8 mouse cellular contexts compared by ENCODE assay signal in the genomic region with DNA sequence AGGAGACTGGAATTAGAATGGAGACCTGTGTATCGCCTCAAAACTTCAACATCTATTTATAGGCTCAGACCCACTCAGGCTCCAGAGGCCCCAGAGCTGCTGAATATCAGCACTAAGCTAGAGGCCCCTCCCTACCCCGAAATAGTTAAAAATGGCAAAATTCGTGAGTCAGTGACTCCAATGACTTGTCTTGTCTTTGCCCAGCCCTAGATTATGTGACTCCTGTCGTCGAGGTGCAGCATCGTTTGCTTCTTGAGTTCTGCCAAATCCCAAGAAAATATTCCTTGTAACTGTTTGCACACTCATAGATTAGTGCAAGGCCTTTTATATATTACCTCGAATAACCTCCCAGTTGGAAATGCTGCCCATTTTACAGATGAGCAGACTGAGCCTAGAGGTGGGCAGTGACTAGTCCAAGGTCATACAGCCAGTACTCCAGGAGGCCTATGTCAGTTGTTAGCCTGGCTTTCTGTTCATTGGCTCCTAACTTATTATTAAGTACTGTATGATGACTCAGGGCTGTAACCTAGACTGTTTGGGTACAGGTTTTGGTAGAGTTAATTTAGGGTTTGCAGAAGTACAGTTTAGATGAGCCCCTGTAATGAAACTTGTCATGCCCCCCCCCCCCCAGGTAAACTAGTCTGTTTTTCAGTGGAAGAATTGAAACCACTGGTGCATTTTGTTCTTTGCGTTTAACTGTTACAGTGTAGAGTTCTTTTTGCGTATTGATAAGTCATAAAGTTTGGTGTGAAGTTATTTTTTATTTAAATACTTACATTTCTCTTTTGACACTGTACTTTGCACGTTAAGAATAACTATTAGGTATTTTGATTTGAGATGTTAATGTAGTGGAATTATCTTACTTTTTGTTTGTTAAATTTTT. TPM values are rescaled to one million over a fixed set of nuclear protein-coding genes. Genes with fewer than 3 reads are reported as not detected.
DNase-seq lines count a peak whose midpoint lies in the region; ATAC-seq and TF ChIP-seq lines count a peak whose summit lies in the region.

No protein-coding gene starts in this region.

- WGBS in hindbrain, embryonic 13.5 days = 31% methylated on average over 10 of the region's 10 CpGs
- 31% methylated on average over 10 of the region's 10 CpGs for WGBS in midbrain, embryonic 13.5 days

- H3K27me3 ChIP-seq in hindbrain, embryonic 13.5 days = no peaks in the 10 kb centered on the region
- no peaks in the 10 kb centered on the region for H3K27me3 ChIP-seq in midbrain, embryonic 13.5 days

- H3K27ac ChIP-seq in left cerebral cortex, adult 2 months = peak overlapping the region; percentile 96
- peak overlapping the region; percentile 85 for H3K27ac ChIP-seq in brown adipose tissue, adult 24 weeks (replicated peaks; ENCODE audit: low read depth, low read length)
- H3K27ac ChIP-seq in hindbrain, embryonic 13.5 days = peak overlapping the region; percentile 100
- H3K27ac ChIP-seq in midbrain, embryonic 13.5 days = peak overlapping the region; percentile 100

- peak overlapping the region; percentile 100 for H3K9ac ChIP-seq in hindbrain, embryonic 13.5 days
- peak overlapping the region; percentile 100 for H3K9ac ChIP-seq in midbrain, embryonic 13.5 days (replicated peaks)

- no peak for DNase-seq in left cerebral cortex, adult 2 months (ENCODE audit: extremely low spot score in 1 of 2, low spot score in 2 of 2)
- DNase-seq in left cerebral cortex, postnatal 25 days (ENCODE audit: low spot score in 2 of 2) = no peak
- no peak for DNase-seq in adrenal gland, adult 8-10 months
- no peak for DNase-seq in thymus, postnatal 0 days (ENCODE audit: low spot score)
- DNase-seq in layer of hippocampus, postnatal 36 days = no peak

- TF ChIP-seq CTCF in left cerebral cortex, adult 2 months (IDR thresholded peaks at IDR 0.05) = no peak

- H3K4me1 ChIP-seq in brown adipose tissue, adult 24 weeks (ENCODE audit: control insufficient read depth, insufficient read depth, insufficient read length, low read length) = peaks cover 12% of the 10 kb centered on the region
- H3K4me1 ChIP-seq in hindbrain, embryonic 13.5 days (replicated peaks) = peaks cover 49% of the 10 kb centered on the region
- H3K4me1 ChIP-seq in midbrain, embryonic 13.5 days (replicated peaks) = peaks cover 50% of the 10 kb centered on the region

- peak overlapping the region; percentile 89 for H3K4me3 ChIP-seq in left cerebral cortex, adult 2 months
- peak overlapping the region; percentile 82 for H3K4me3 ChIP-seq in brown adipose tissue, adult 24 weeks (ENCODE audit: insufficient read depth, low read depth, low read length)
- H3K4me3 ChIP-seq in hindbrain, embryonic 13.5 days = peak overlapping the region; percentile 99
- H3K4me3 ChIP-seq in midbrain, embryonic 13.5 days (replicated peaks) = peak overlapping the region; percentile 99

- ATAC-seq in hindbrain, embryonic 13.5 days (ENCODE audit: low FRiP score) = no peak
- ATAC-seq in midbrain, embryonic 13.5 days = no peak

- H3K9me3 ChIP-seq in hindbrain, embryonic 13.5 days = no peaks in the 10 kb centered on the region
- H3K9me3 ChIP-seq in midbrain, embryonic 13.5 days = no peaks in the 10 kb centered on the region

- no peaks in the 10 kb centered on the region for H3K36me3 ChIP-seq in hindbrain, embryonic 13.5 days
- no peaks in the 10 kb centered on the region for H3K36me3 ChIP-seq in midbrain, embryonic 13.5 days

- H3K4me2 ChIP-seq in hindbrain, embryonic 13.5 days = peak overlapping the region; percentile 86
- peak overlapping the region; percentile 81 for H3K4me2 ChIP-seq in midbrain, embryonic 13.5 days (replicated peaks)

- intact Hi-C loops in left cerebral cortex, adult 2 months (cut with DNase I) = loop anchor here (2.0 kb wide), 1 partner anchor 29 kb away; no protein-coding TSS in a partner anchor
- intact Hi-C loops in left cerebral cortex, postnatal 25 days (cut with DNase I) = loop anchor here (5.0 kb wide), 1 partner anchor 141 kb away; no protein-coding TSS in a partner anchor

RNA-seq across cellular contexts. Expression of a gene that starts 1.5 kb away (rescaled TPM):
- total RNA-seq in left cerebral cortex, adult 2 months (2021) = 10 to 100 TPM; 89.7 to 94.6 TPM
- total RNA-seq in left cerebral cortex, postnatal 25 days (2021) = 10 to 100 TPM; 88.1 to 92.8 TPM
- polyA plus RNA-seq in brown adipose tissue, adult 24 weeks (2012; ENCODE audit: insufficient read depth, insufficient read length, missing spikeins) = 16.0 and 18.9 TPM in 2 replicates
- 10.7 and 11.2 TPM in 2 replicates for polyA plus RNA-seq in hindbrain, embryonic 13.5 days (2015; fragmentation: Nextera tagmentation; extraction: Ambion mirVana)
- 11.7 and 12.7 TPM in 2 replicates for polyA plus RNA-seq in midbrain, embryonic 13.5 days (2015; fragmentation: Nextera tagmentation; extraction: Ambion mirVana)
- total RNA-seq in adrenal gland, adult 8-10 months (2022) = 10 to 100 TPM; 62.2 to 78.6 (median 69.6) TPM
- 11.0 and 15.4 TPM in 2 replicates for polyA plus RNA-seq in thymus, postnatal 0 days (2015; fragmentation: Nextera tagmentation; extraction: Ambion mirVana)
- 10 to 100 TPM; 82.8 to 88.3 TPM for total RNA-seq in layer of hippocampus, postnatal 36 days (2021)

RNA-seq across cellular contexts. Expression of a gene that starts 44.7 kb away (rescaled TPM):
- total RNA-seq in left cerebral cortex, adult 2 months (2021) = 10 to 100 TPM; 30.5 to 35.4 TPM
- 10 to 100 TPM; 29.4 to 33.7 TPM for total RNA-seq in left cerebral cortex, postnatal 25 days (2021)
- 12.1 and 19.1 TPM in 2 replicates for polyA plus RNA-seq in brown adipose tissue, adult 24 weeks (2012; ENCODE audit: insufficient read depth, insufficient read length, missing spikeins)
- 83.3 and 85.2 TPM in 2 replicates for polyA plus RNA-seq in hindbrain, embryonic 13.5 days (2015; fragmentation: Nextera tagmentation; extraction: Ambion mirVana)
- polyA plus RNA-seq in midbrain, embryonic 13.5 days (2015; fragmentation: Nextera tagmentation; extraction: Ambion mirVana) = 72.4 and 80.7 TPM in 2 replicates
- 10 to 100 TPM; 54.3 to 68.1 (median 64.4) TPM for total RNA-seq in adrenal gland, adult 8-10 months (2022)
- polyA plus RNA-seq in thymus, postnatal 0 days (2015; fragmentation: Nextera tagmentation; extraction: Ambion mirVana) = 43.9 and 44.2 TPM in 2 replicates
- total RNA-seq in layer of hippocampus, postnatal 36 days (2021) = 10 to 100 TPM; 34.8 to 35.3 TPM
